Mouse (Mus musculus): ENCODE measurements around the gene Arhgap25. TPM values are rescaled to one million over a fixed set of nuclear protein-coding genes. Genes with fewer than 3 reads are reported as not detected.

The Arhgap25 gene
- total and polyA plus RNA-seq, 3 experiments, result 3.4 to 5.2 TPM; not detected in 1

GRCm38 (mm10) chr6:87514321-87514720 lies 18.7 kb downstream of the Arhgap25 start:
- H3K9ac ChIP-seq (ENCODE audit: control insufficient read depth, low read depth, low read length, poor library complexity, severe bottlenecking), result no peak overlapping the region
- H3K9me3 ChIP-seq (replicated peaks; ENCODE audit: insufficient read depth, low read length), result no peaks in the 10 kb centered on the region
- no peak for DNase-seq (ENCODE audit: low read depth, low spot score)
- H3K4me1 ChIP-seq (ENCODE audit: control insufficient read depth in 1 of 2, insufficient read depth in 2 of 2, low read length in 2 of 2), result peaks cover 0 to 3% of the 10 kb centered on the region in 2 experiments; a peak in 1 of 4 replicates
- H3K27me3 ChIP-seq (ENCODE audit: control insufficient read depth in 1 of 2, insufficient read depth in 2 of 2, low read length in 2 of 2), result no peaks in the 10 kb centered on the region
- TF ChIP-seq EP300 (IDR thresholded peaks at IDR 0.05; ENCODE audit: low read depth in 1 of 2, low read length in 2 of 2) (no peak), NRF1 (IDR thresholded peaks at IDR 0.05; ENCODE audit: insufficient read depth, low read depth, low read length, poor library complexity, severe bottlenecking) (no peak)
- H3K79me2 ChIP-seq (ENCODE audit: control insufficient read depth, insufficient read depth, low read length, poor library complexity), result no peaks in the 10 kb centered on the region
- H3K4me3 ChIP-seq (ENCODE audit: control insufficient read depth in 1 of 2, insufficient read depth in 1 of 2, low read depth in 2 of 2, low read length in 2 of 2), result no peak overlapping the region
- no peak overlapping the region for H3K27ac ChIP-seq (ENCODE audit: control insufficient read depth, low read depth, low read length)
- peaks cover 0 to 9% of the 10 kb centered on the region in 2 experiments; a peak in 2 of 4 replicates for H3K36me3 ChIP-seq (ENCODE audit: control insufficient read depth in 1 of 2, insufficient read depth in 2 of 2, low read length in 2 of 2)

- H3K9me3 ChIP-seq (replicated peaks; ENCODE audit: insufficient read depth, low read length), result no peaks in the 10 kb centered on the region
- DNase-seq (ENCODE audit: low read depth, low spot score), result peak; percentile 59
- peaks cover 0 to 9% of the 10 kb centered on the region in 2 experiments; a peak in 2 of 4 replicates for H3K36me3 ChIP-seq (ENCODE audit: control insufficient read depth in 1 of 2, insufficient read depth in 2 of 2, low read length in 2 of 2)
- peaks cover 0 to 3% of the 10 kb centered on the region in 2 experiments; a peak in 1 of 4 replicates for H3K4me1 ChIP-seq (ENCODE audit: control insufficient read depth in 1 of 2, insufficient read depth in 2 of 2, low read length in 2 of 2)
- H3K4me3 ChIP-seq (ENCODE audit: control insufficient read depth in 1 of 2, insufficient read depth in 1 of 2, low read depth in 2 of 2, low read length in 2 of 2), result no peak overlapping the region
- H3K27me3 ChIP-seq (ENCODE audit: control insufficient read depth in 1 of 2, insufficient read depth in 2 of 2, low read length in 2 of 2), result no peaks in the 10 kb centered on the region
- H3K27ac ChIP-seq (ENCODE audit: control insufficient read depth, low read depth, low read length), result no peak overlapping the region
- peak; percentile 77 for TF ChIP-seq SMC3 (IDR thresholded peaks at IDR 0.05; ENCODE audit: low read depth, low read length)
- no peak for TF ChIP-seq E2F4 (IDR thresholded peaks at IDR 0.05; ENCODE audit: borderline replicate concordance, low read depth, low read length)
- TF ChIP-seq CTCF (IDR thresholded peaks at IDR 0.05 in 2 of 3, conservative IDR thresholded peaks at IDR 0.05 in 1 of 3; ENCODE audit: control insufficient read depth in 1 of 3, insufficient read depth in 1 of 3, low read depth in 2 of 3, low read length in 3 of 3, poor library complexity in 1 of 3, severe bottlenecking in 1 of 3), result peak; percentile 70 to 91 (median 82)
- no peak for TF ChIP-seq ZMIZ1 (IDR thresholded peaks at IDR 0.05; ENCODE audit: low read depth, low read length)
- TF ChIP-seq GATA1 (IDR thresholded peaks at IDR 0.05; ENCODE audit: low read depth, low read length), result no peak
- TF ChIP-seq ETS1 (IDR thresholded peaks at IDR 0.05; ENCODE audit: low read depth, low read length), result no peak
- no peak for TF ChIP-seq HCFC1 (IDR thresholded peaks at IDR 0.05; ENCODE audit: low read depth, low read length)
- no peak for TF ChIP-seq MXI1 (IDR thresholded peaks at IDR 0.05; ENCODE audit: low read depth, low read length)
- no peak for TF ChIP-seq GABPA (IDR thresholded peaks at IDR 0.05; ENCODE audit: low read depth, low read length)
- TF ChIP-seq ZC3H11A (IDR thresholded peaks at IDR 0.05; ENCODE audit: low read depth, low read length), result peak; percentile 52
- TF ChIP-seq TCF12 (IDR thresholded peaks at IDR 0.05; ENCODE audit: low read depth, low read length), result no peak
- no peak for TF ChIP-seq ZNF384 (IDR thresholded peaks at IDR 0.05; ENCODE audit: low read depth, low read length)
- no peak for TF ChIP-seq MYB (IDR thresholded peaks at IDR 0.05; ENCODE audit: low read depth, low read length)
- TF ChIP-seq POLR2AphosphoS2 (IDR thresholded peaks at IDR 0.05; ENCODE audit: low read length), result no peak
- TF ChIP-seq MAZ (IDR thresholded peaks at IDR 0.05; ENCODE audit: low read depth, low read length), result no peak
- no peak for TF ChIP-seq MYC (IDR thresholded peaks at IDR 0.05; ENCODE audit: low read depth, low read length)
- TF ChIP-seq RAD21 (IDR thresholded peaks at IDR 0.05; ENCODE audit: low read depth, low read length), result peak; percentile 72
- no peaks in the 10 kb centered on the region for H3K79me2 ChIP-seq (ENCODE audit: control insufficient read depth, insufficient read depth, low read length, poor library complexity)
- H3K9ac ChIP-seq (ENCODE audit: control insufficient read depth, low read depth, low read length, poor library complexity, severe bottlenecking), result no peak overlapping the region
Observed at GRCm38 (mm10) chr6:87513046-87513767, 19.9 kb downstream of the Arhgap25 start.

All from MEL (cell line).